Mouse (Mus musculus): ENCODE measurements around the gene Col9a2. TPM values are rescaled to one million over a fixed set of nuclear protein-coding genes. Genes with fewer than 3 reads are reported as not detected.

Col9a2 gene
- polyA plus RNA-seq, 3 experiments from 2014 or later = not detected

DNA sequence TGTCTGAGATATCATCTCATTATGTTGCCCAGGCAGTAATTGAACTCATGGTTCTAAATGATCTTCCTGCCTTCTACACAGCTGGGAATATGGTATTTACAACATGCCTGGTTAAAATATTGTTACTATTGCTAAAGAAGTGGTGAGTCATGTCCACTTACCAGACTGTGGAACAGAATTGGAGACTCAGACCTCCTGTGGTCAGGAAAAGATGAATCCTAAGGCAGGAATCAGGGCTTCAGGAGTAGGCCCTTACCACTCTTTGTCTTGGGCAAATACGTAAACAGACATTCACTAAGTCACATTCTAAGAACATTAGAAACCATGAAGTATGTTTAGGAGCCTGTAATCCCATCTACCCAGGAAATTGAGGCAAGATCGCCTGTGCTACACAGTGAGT lies 49.5 kb downstream of the Col9a2 start:
- no peak for ATAC-seq

DNA sequence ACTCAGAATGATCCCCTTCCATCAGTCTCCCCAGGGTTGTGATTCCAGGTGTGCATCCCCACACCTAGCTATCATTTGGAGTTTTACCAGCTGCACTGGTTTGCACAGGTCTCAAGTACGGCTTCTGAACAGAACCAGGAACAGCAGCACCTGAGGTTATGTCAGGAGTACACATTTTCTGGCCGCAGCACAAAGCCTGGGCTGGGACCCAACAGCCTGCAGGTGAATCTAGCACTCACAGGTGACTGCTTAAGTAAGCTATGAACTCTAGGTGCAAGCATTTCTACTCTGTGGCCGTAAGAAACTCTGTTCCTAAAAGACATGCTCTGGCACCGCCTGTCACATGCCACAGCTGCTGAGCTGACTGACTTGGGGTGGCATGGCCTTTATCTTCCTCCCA lies 51.0 kb downstream of the Col9a2 start:
- no peak for ATAC-seq

DNA sequence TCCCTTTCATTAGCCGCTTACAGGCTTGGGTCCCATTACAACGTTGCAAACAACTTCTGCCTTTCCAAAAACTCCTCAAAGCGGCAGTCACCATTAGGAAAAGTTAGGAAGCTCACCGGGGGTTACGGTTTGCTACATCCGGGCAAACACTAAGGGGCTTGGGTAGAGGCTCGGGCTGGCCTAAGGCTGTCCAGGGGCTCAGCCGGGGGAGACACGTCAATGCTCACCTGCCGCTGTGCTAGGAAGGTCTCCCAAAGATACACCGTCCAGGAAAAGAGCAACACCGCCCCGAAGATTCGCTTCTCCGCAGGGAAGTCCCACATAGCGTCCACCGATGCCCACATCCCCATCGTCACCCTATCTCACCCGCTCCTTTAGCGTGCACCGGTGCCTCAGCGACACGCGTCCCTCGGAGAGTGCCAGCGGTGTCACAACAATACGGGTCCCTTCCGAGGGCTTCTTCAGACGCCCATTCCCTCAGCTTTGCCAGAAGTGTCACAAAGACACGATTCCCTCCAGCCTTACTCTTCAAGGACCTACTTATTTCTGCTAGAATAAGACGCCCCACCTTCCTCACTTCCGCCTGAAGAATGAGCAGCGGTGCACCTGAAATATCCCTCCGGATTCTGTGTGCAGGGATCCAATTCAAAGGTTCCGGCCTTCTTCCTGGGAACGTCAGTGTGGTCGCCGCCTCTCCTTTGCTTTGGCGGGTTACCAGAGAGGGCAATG lies 58.6 kb downstream of the Col9a2 start, which contains the start of gene Zmpste24:
Zmpste24 (minus strand) TSS at position 592 of the 729 bp plus-strand sequence.
- peak; percentile 83 for ATAC-seq

- no peak for ATAC-seq
Measured at GRCm38 (mm10) chr4:121103304-121103703, 64.1 kb downstream of the Col9a2 start.

Other genes with a start within 250 kb of the Col9a2 start
- 10 to 100 TPM; 56.4 to 70.1 (median 67.4) TPM for gene Nfyc, start 207.8 kb upstream of the Col9a2 start, polyA plus RNA-seq (2017; shearing (Covaris generic))
- gene Rims3, start 184.6 kb upstream of the Col9a2 start, polyA plus RNA-seq (2017; shearing (Covaris generic)) = 1 to 10 TPM in 2 of 3 experiments, under 1 TPM in 1; 0.58 to 1.1 (median 1.0) TPM
- 10 to 100 TPM; 28.4 to 30.8 (median 30.0) TPM for gene Exo5, start 114.4 kb upstream of the Col9a2 start, polyA plus RNA-seq (2017; shearing (Covaris generic))
- 1 to 10 TPM; 1.2 to 2.4 (median 1.8) TPM for gene Zfp69, start 87.7 kb upstream of the Col9a2 start, polyA plus RNA-seq (2017; shearing (Covaris generic))
- gene Smap2, start 22.1 kb upstream of the Col9a2 start, polyA plus RNA-seq (2017; shearing (Covaris generic)) = 10 to 100 TPM; 39.3 to 42.2 (median 40.5) TPM
- 10 to 100 TPM; 38.9 to 60.1 (median 50.9) TPM for gene Zmpste24, start 58.9 kb downstream of the Col9a2 start, polyA plus RNA-seq (2017; shearing (Covaris generic))
- gene Tmco2, start 69.8 kb downstream of the Col9a2 start, polyA plus RNA-seq (2017; shearing (Covaris generic)) = not detected
- gene Rlf, start 175.7 kb downstream of the Col9a2 start, polyA plus RNA-seq (2017; shearing (Covaris generic)) = 10 to 100 TPM; 14.1 to 21.5 (median 19.0) TPM

Measured in inflammation-experienced regulatory T-cells, adult 6 months (primary cell).